Mouse (Mus musculus): ENCODE measurements at regions not wholly inside any gene's neighbourhood (a gene's known extent, or its start where the extent isn't known, plus 50 kb on each side); places are given as distances from the start of the nearest gene placed in this dataset.

- no peak for DNase-seq (ENCODE audit: low spot score in 2 of 2)
Observed at GRCm38 (mm10) chr10:96499274-96499673, 117.5 kb upstream of the Btg1 start.

- no peak for DNase-seq (ENCODE audit: low spot score in 2 of 2)
Observed at GRCm38 (mm10) chr10:96502090-96502728, 114.6 kb upstream of the Btg1 start.

- no peak for DNase-seq (ENCODE audit: low spot score in 2 of 2)
Observed at GRCm38 (mm10) chr10:96502736-96503135, 114.1 kb upstream of the Btg1 start.

- no peak for DNase-seq (ENCODE audit: low spot score in 2 of 2)
Observed at GRCm38 (mm10) chr10:96504340-96504739, 112.5 kb upstream of the Btg1 start.

GRCm38 (mm10) chr10:96515164-96515922 is 101.5 kb upstream of the Btg1 start:
- no peak for DNase-seq (ENCODE audit: low spot score in 2 of 2)

GRCm38 (mm10) chr10:96515923-96516258 is 100.9 kb upstream of the Btg1 start:
- no peak for DNase-seq (ENCODE audit: low spot score in 2 of 2)

- no peak for DNase-seq (ENCODE audit: low spot score in 2 of 2)
Observed at GRCm38 (mm10) chr10:96519411-96519810, 97.4 kb upstream of the Btg1 start.

GRCm38 (mm10) chr10:96520995-96521760 is 95.6 kb upstream of the Btg1 start:
- no peak for DNase-seq (ENCODE audit: low spot score in 2 of 2)

GRCm38 (mm10) chr10:96523967-96524801 is 92.6 kb upstream of the Btg1 start:
- DNase-seq (ENCODE audit: low spot score in 2 of 2), result no peak

GRCm38 (mm10) chr10:96527864-96528263 is 88.9 kb upstream of the Btg1 start:
- DNase-seq (ENCODE audit: low spot score in 2 of 2), result no peak

- DNase-seq (ENCODE audit: low spot score in 2 of 2), result no peak
Observed at GRCm38 (mm10) chr10:96534547-96535124, 82.2 kb upstream of the Btg1 start.

- no peak for DNase-seq (ENCODE audit: low spot score in 2 of 2)
Observed at GRCm38 (mm10) chr10:96535461-96535860, 81.3 kb upstream of the Btg1 start.

- no peak for DNase-seq (ENCODE audit: low spot score in 2 of 2)
Observed at GRCm38 (mm10) chr10:96540828-96541227, 76.0 kb upstream of the Btg1 start.

GRCm38 (mm10) chr10:96545312-96545711 is 71.5 kb upstream of the Btg1 start:
- DNase-seq (ENCODE audit: low spot score in 2 of 2), result no peak

- no peak for DNase-seq (ENCODE audit: low spot score in 2 of 2)
Observed at GRCm38 (mm10) chr10:96545761-96546388, 70.9 kb upstream of the Btg1 start.

GRCm38 (mm10) chr10:96549651-96550050 is 67.2 kb upstream of the Btg1 start:
- DNase-seq (ENCODE audit: low spot score in 2 of 2), result no peak

- DNase-seq (ENCODE audit: low spot score in 2 of 2), result no peak
Observed at GRCm38 (mm10) chr10:96550266-96550665, 66.5 kb upstream of the Btg1 start.

GRCm38 (mm10) chr10:96557336-96557735 is 59.5 kb upstream of the Btg1 start:
- DNase-seq (ENCODE audit: low spot score in 2 of 2), result no peak

- DNase-seq (ENCODE audit: low spot score in 2 of 2), result no peak
Observed at GRCm38 (mm10) chr10:96565343-96565742, 51.5 kb upstream of the Btg1 start.

Data from spleen, postnatal 10 days (tissue).